Mouse (Mus musculus) midbrain, embryonic 14.5 days (tissue): ENCODE results near the gene Mrpl10. TPM values are rescaled to one million over a fixed set of nuclear protein-coding genes. Genes with fewer than 3 reads are reported as not detected.

Source experiments
- ATAC-seq: fragments of 200-750 bp; cut with Nextera tagmentation; 2 replicates; pipeline ENCODE4 v1.8.0; 2017; ENCODE audit warnings: moderate number of reproducible peaks, moderate library complexity; ENCODE audit not compliant: low FRiP score, low TSS enrichment
- DNase-seq: peaks from one replicate; pipeline ENCODE4 v3.0.0-alpha.2; 2015
- H3K27ac ChIP-seq: fragments of 300-500 bp; sonication (generic); replicated peaks from 2 replicates; pipeline ENCODE4 v1.5.1; 2014; ENCODE audit warnings: mild to moderate bottlenecking, low read depth, low read length, moderate library complexity
- H3K27me3 ChIP-seq: fragments of 300-500 bp; sonication (generic); 2 replicates; pipeline ENCODE4 v1.6.1; 2014; ENCODE audit warnings: low read length, control low read depth, mixed read lengths; ENCODE audit not compliant: control insufficient read depth, insufficient read depth
- H3K36me3 ChIP-seq: fragments of 300-500 bp; sonication (generic); 2 replicates; pipeline ENCODE4 v1.6.1; 2014; ENCODE audit warnings: low read length, control low read depth; ENCODE audit not compliant: control insufficient read depth, insufficient read depth
- H3K4me1 ChIP-seq: fragments of 300-500 bp; sonication (generic); 2 replicates; pipeline ENCODE4 v1.6.1; 2014; ENCODE audit warnings: mild to moderate bottlenecking, antibody characterized with exemption, low read length, control low read depth; ENCODE audit not compliant: control insufficient read depth, insufficient read depth
- H3K4me2 ChIP-seq: fragments of 300-500 bp; sonication (generic); 2 replicates; pipeline ENCODE4 v1.6.1; 2014; ENCODE audit warnings: mild to moderate bottlenecking, low read length, moderate library complexity
- H3K4me3 ChIP-seq: fragments of 300-500 bp; sonication (generic); replicated peaks from 2 replicates; pipeline ENCODE4 v1.5.1; 2014; ENCODE audit warnings: low read depth, low read length
- H3K9ac ChIP-seq: fragments of 300-500 bp; sonication (generic); replicated peaks from 2 replicates; pipeline ENCODE4 v1.6.1; 2014; ENCODE audit warnings: mild to moderate bottlenecking, low read length, moderate library complexity
- H3K9me3 ChIP-seq: fragments of 300-500 bp; sonication (generic); 2 replicates; pipeline ENCODE4 v1.6.1; 2016; ENCODE audit warnings: low read length, control low read depth, mixed read lengths; ENCODE audit not compliant: control insufficient read depth
- WGBS: fragments of 180-500 bp; shearing (Covaris S2); extraction: QIAGEN DNeasy Blood & Tissue Kit; methylation state at CpG from one replicate; pipeline ENCODE4 v1.1.7; 2014; 5-methylcytosine and 5-hydroxymethylcytosine counted together
- microRNA-seq: library from miRNA; unstranded; fragments of <30 nt; microRNA quantifications from one replicate; pipeline ENCODE4, GENCODE M21; 2016
- polyA plus RNA-seq: library from polyadenylated mRNA; unstranded; fragments of >200 nt; fragmentation: Nextera tagmentation; extraction: Ambion mirVana; gene quantifications from 2 replicates; pipeline ENCODE4 v1.2.1, GENCODE M21; 2014

The Mrpl10 gene
- polyA plus RNA-seq, 1 experiment from 2014 or later, result 62.2 TPM

DNA sequence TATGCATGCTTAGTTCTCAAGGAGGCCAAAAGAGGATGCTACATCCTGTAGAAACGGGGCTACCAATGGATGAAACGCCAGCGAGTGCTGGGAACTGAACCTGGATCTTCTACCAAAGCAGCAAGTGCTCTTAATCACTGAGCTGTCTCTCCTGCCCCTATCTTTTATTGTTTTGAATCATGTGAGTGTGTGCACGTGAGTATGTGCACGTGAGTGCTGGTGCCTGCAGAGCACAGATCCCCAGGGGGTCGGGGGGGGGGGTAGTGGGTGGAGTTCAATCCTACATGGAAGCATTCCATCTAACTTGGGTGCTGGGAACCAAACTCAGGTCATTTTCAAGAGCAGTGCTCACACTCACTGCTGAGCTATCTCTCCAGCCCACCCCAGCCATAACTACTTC is 45.0 kb downstream of the Mrpl10 start:
- Histone ChIP-seq H3K4me2 (no peak overlapping the region), H3K4me1 (0 out of 2 replicates have a peak, but pooled peaks cover 3% of the 10 kb centered on the region), H3K27me3 (no peaks in the 10 kb centered on the region), H3K9ac (no peak overlapping the region), H3K27ac (no peak overlapping the region), H3K36me3 (no peaks in the 10 kb centered on the region), H3K9me3 (0 out of 2 replicates have a peak, but pooled peaks cover 5% of the 10 kb centered on the region), H3K4me3 (no peak overlapping the region)
- DNase-seq, result no peak
- WGBS, result 73% methylated on average over 6 of the region's 6 CpGs
- ATAC-seq, result no peak

GRCm38 (mm10) chr11:97094600-97094999 is 53.2 kb downstream of the Mrpl10 start:
- ATAC-seq (no peak), DNase-seq (no peak)
- H3K4me2 ChIP-seq, result no peak overlapping the region
- WGBS, result 69% methylated on average over 2 of the region's 2 CpGs
- no peak overlapping the region for H3K4me3 ChIP-seq
- H3K9ac ChIP-seq, result no peak overlapping the region
- no peaks in the 10 kb centered on the region for H3K9me3 ChIP-seq
- no peaks in the 10 kb centered on the region for H3K36me3 ChIP-seq
- no peaks in the 10 kb centered on the region for H3K4me1 ChIP-seq
- no peak overlapping the region for H3K27ac ChIP-seq
- no peaks in the 10 kb centered on the region for H3K27me3 ChIP-seq

- ATAC-seq, result no peak
- Histone ChIP-seq H3K27me3 (no peaks in the 10 kb centered on the region), H3K4me2 (no peak overlapping the region), H3K4me3 (no peak overlapping the region), H3K27ac (no peak overlapping the region), H3K9me3 (no peaks in the 10 kb centered on the region), H3K9ac (no peak overlapping the region), H3K36me3 (no peaks in the 10 kb centered on the region), H3K4me1 (no peaks in the 10 kb centered on the region)
- DNase-seq, result no peak
- WGBS, result 23% methylated on average over 18 of the region's 18 CpGs
Observed at GRCm38 (mm10) chr11:97098791-97099190, 57.4 kb downstream of the Mrpl10 start.

Small RNA genes lying within 50 kb of the gene (microRNA-seq; reads per million reads assigned to microRNA genes)
- 1.2 reads per million for gene Mir8103

Other genes starting within 250 kb of the Mrpl10 start
- gene Nfe2l1, start 211.6 kb upstream of the Mrpl10 start, polyA plus RNA-seq, result 40.1 and 46.3 TPM in 2 replicates
- 6.5 and 16.0 TPM in 2 replicates for gene Copz2, start 191.7 kb upstream of the Mrpl10 start, polyA plus RNA-seq
- gene Cdk5rap3, start 125.1 kb upstream of the Mrpl10 start, polyA plus RNA-seq, result 85.2 and 90.2 TPM in 2 replicates
- gene Prr15l, start 113.5 kb upstream of the Mrpl10 start, polyA plus RNA-seq, result 0.16 and 0.24 TPM in 2 replicates
- 18.9 and 20.9 TPM in 2 replicates for gene Pnpo, start 97.6 kb upstream of the Mrpl10 start, polyA plus RNA-seq
- 12.3 and 17.2 TPM in 2 replicates for gene Sp2, start 58.6 kb upstream of the Mrpl10 start, polyA plus RNA-seq
- 0.15 TPM in 1 of 2 replicates, not detected in the other for gene Sp6, start 28.2 kb upstream of the Mrpl10 start, polyA plus RNA-seq
- gene Scrn2, start 11.6 kb upstream of the Mrpl10 start, polyA plus RNA-seq, result 11.3 and 15.6 TPM in 2 replicates
- gene Lrrc46, start 153 bp upstream of the Mrpl10 start, polyA plus RNA-seq, result 2.3 and 3.0 TPM in 2 replicates
- gene Osbpl7, start 9.1 kb downstream of the Mrpl10 start, polyA plus RNA-seq, result 7.8 and 8.9 TPM in 2 replicates
- gene Tbx21, start 73.8 kb downstream of the Mrpl10 start, polyA plus RNA-seq, result 0.13 TPM in 1 of 2 replicates, not detected in the other
- gene Tbkbp1, start 109.9 kb downstream of the Mrpl10 start, polyA plus RNA-seq, result 9.1 and 9.2 TPM in 2 replicates
- 33.8 and 48.6 TPM in 2 replicates for gene Kpnb1, start 146.3 kb downstream of the Mrpl10 start, polyA plus RNA-seq
- 115 and 135 TPM in 2 replicates for gene Npepps, start 239.1 kb downstream of the Mrpl10 start, polyA plus RNA-seq